Mouse (Mus musculus): ENCODE data around the gene Sfmbt1.
"Not testable (repeated sequence)": the region's sequence is repeated elsewhere in the genome, so short reads cannot be mapped to it uniquely, and the experiment has no call there.

The Sfmbt1 gene

GRCm38 (mm10) chr14:30716051-30716952 is 1.7 kb downstream of the Sfmbt1 start:
- DNase-seq (ENCODE audit: low read depth, low spot score): no peak

- no peak for DNase-seq (ENCODE audit: low read depth, low spot score)
Measured at GRCm38 (mm10) chr14:30716953-30717285, 2.3 kb downstream of the Sfmbt1 start.

- not testable (repeated sequence) for DNase-seq (ENCODE audit: low read depth, low spot score)
Measured at GRCm38 (mm10) chr14:30718696-30719095, 4.0 kb downstream of the Sfmbt1 start.

GRCm38 (mm10) chr14:30719514-30719913 is 4.9 kb downstream of the Sfmbt1 start:
- no peak for DNase-seq (ENCODE audit: low read depth, low spot score)

GRCm38 (mm10) chr14:30721850-30722249 is 7.2 kb downstream of the Sfmbt1 start:
- DNase-seq (ENCODE audit: low read depth, low spot score): no peak

GRCm38 (mm10) chr14:30722406-30722805 is 7.8 kb downstream of the Sfmbt1 start:
- no peak for DNase-seq (ENCODE audit: low read depth, low spot score)

GRCm38 (mm10) chr14:30731896-30732295 is 17.2 kb downstream of the Sfmbt1 start:
- no peak for DNase-seq (ENCODE audit: low read depth, low spot score)

- DNase-seq (ENCODE audit: low read depth, low spot score): no peak
Measured at GRCm38 (mm10) chr14:30734665-30735064, 20.0 kb downstream of the Sfmbt1 start.

- DNase-seq (ENCODE audit: low read depth, low spot score): no peak
Measured at GRCm38 (mm10) chr14:30735810-30736209, 21.2 kb downstream of the Sfmbt1 start.

GRCm38 (mm10) chr14:30736413-30736812 is 21.8 kb downstream of the Sfmbt1 start:
- no peak for DNase-seq (ENCODE audit: low read depth, low spot score)

GRCm38 (mm10) chr14:30743891-30744290 is 29.2 kb downstream of the Sfmbt1 start:
- DNase-seq (ENCODE audit: low read depth, low spot score): no peak

- no peak for DNase-seq (ENCODE audit: low read depth, low spot score)
Measured at GRCm38 (mm10) chr14:30746160-30746559, 31.5 kb downstream of the Sfmbt1 start.

- DNase-seq (ENCODE audit: low read depth, low spot score): no peak
Measured at GRCm38 (mm10) chr14:30757239-30757638, 42.6 kb downstream of the Sfmbt1 start.

GRCm38 (mm10) chr14:30761211-30761610 is 46.6 kb downstream of the Sfmbt1 start:
- DNase-seq (ENCODE audit: low read depth, low spot score): peak; percentile 4

- no peak for DNase-seq (ENCODE audit: low read depth, low spot score)
Measured at GRCm38 (mm10) chr14:30762131-30762903, 47.7 kb downstream of the Sfmbt1 start.

- no peak for DNase-seq (ENCODE audit: low read depth, low spot score)
Measured at GRCm38 (mm10) chr14:30762904-30763568, 48.4 kb downstream of the Sfmbt1 start.

- DNase-seq (ENCODE audit: low read depth, low spot score): no peak
Measured at GRCm38 (mm10) chr14:30784614-30785013, 70.0 kb downstream of the Sfmbt1 start.

GRCm38 (mm10) chr14:30789471-30789870 is 74.8 kb downstream of the Sfmbt1 start:
- DNase-seq (ENCODE audit: low read depth, low spot score): no peak

- no peak for DNase-seq (ENCODE audit: low read depth, low spot score)
Measured at GRCm38 (mm10) chr14:30792871-30793270, 78.2 kb downstream of the Sfmbt1 start.

GRCm38 (mm10) chr14:30801756-30802155 is 87.1 kb downstream of the Sfmbt1 start:
- no peak for DNase-seq (ENCODE audit: low read depth, low spot score)

- no peak for DNase-seq (ENCODE audit: low read depth, low spot score)
Measured at GRCm38 (mm10) chr14:30821136-30821535, 106.5 kb downstream of the Sfmbt1 start.

- no peak for DNase-seq (ENCODE audit: low read depth, low spot score)
Measured at GRCm38 (mm10) chr14:30824456-30824995, 109.9 kb downstream of the Sfmbt1 start.

Data from skeletal muscle tissue, adult 2 months (tissue).